Mouse (Mus musculus) hindbrain, embryonic 11.5 days (tissue): ENCODE results near the gene Vmp1. TPM values are rescaled to one million over a fixed set of nuclear protein-coding genes. Genes with fewer than 3 reads are reported as not detected.

Source experiments
- ATAC-seq: fragments of 200-750 bp; cut with Nextera tagmentation; 2 replicates; pipeline ENCODE4 v1.8.0; 2017; ENCODE audit warnings: mild to moderate bottlenecking, moderate TSS enrichment, moderate library complexity; ENCODE audit not compliant: low FRiP score
- DNase-seq: peaks from one replicate; pipeline ENCODE4 v3.0.0-alpha.2; 2015; ENCODE audit warnings: low spot score
- H3K27ac ChIP-seq: fragments of 300-500 bp; sonication (generic); 2 replicates; pipeline ENCODE4 v1.5.1; 2014; ENCODE audit warnings: mild to moderate bottlenecking, low read depth, low read length
- H3K27me3 ChIP-seq: fragments of 300-500 bp; sonication (generic); 2 replicates; pipeline ENCODE4 v1.6.1; 2014; ENCODE audit warnings: mild to moderate bottlenecking, low read length, moderate library complexity, mixed read lengths; ENCODE audit not compliant: control insufficient read depth, insufficient read depth
- H3K36me3 ChIP-seq: fragments of 300-500 bp; sonication (generic); 2 replicates; pipeline ENCODE4 v1.6.1; 2014; ENCODE audit warnings: mild to moderate bottlenecking, low read length, moderate library complexity, mixed read lengths; ENCODE audit not compliant: control insufficient read depth, insufficient read depth
- H3K4me1 ChIP-seq: fragments of 300-500 bp; sonication (generic); replicated peaks from 2 replicates; pipeline ENCODE4 v1.6.1; 2014; ENCODE audit warnings: low read length, mixed read lengths; ENCODE audit not compliant: control insufficient read depth, insufficient read depth
- H3K4me2 ChIP-seq: fragments of 300-500 bp; sonication (generic); replicated peaks from 2 replicates; pipeline ENCODE4 v1.6.1; 2014; ENCODE audit warnings: mild to moderate bottlenecking, low read depth, low read length
- H3K4me3 ChIP-seq: fragments of 300-500 bp; sonication (generic); 2 replicates; pipeline ENCODE4 v1.5.1; 2014; ENCODE audit warnings: low read depth, low read length
- H3K9ac ChIP-seq: fragments of 300-500 bp; sonication (generic); 2 replicates; pipeline ENCODE4 v1.6.1; 2014; ENCODE audit warnings: low read depth, low read length
- H3K9me3 ChIP-seq: fragments of 300-500 bp; sonication (generic); 2 replicates; pipeline ENCODE4 v1.6.1; 2016; ENCODE audit warnings: low read length; ENCODE audit not compliant: control insufficient read depth
- WGBS: fragments of 180-500 bp; shearing (Covaris S2); extraction: QIAGEN DNeasy Blood & Tissue Kit; methylation state at CpG from one replicate; pipeline ENCODE4 v1.1.7; 2014; 5-methylcytosine and 5-hydroxymethylcytosine counted together
- polyA plus RNA-seq: library from polyadenylated mRNA; unstranded; fragments of >200 nt; fragmentation: Nextera tagmentation; extraction: Ambion mirVana; gene quantifications from 2 replicates; pipeline ENCODE4 v1.2.1, GENCODE M21; 2014

The Vmp1 gene
- polyA plus RNA-seq, 1 experiment from 2014 or later, result 105 TPM

DNA sequence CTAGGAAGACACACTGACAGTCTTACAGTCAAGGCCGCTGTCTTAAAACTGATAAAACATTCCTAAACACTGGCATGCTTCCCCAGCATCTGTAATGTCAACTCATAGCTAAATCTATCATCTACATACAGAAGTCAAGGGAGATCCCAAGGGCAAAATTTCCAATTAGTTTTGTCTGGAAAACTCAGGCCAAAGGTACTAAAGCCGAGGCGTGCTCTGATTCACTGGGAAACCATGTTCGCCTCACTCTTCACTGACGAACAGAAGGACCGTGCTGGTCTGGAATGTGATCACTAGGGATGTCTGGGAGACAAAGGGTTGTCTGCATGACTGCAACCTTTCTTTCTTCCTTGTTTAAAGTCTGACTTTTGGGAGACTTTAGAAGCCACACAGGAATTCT lies 33.0 kb downstream of the Vmp1 start:
- no peaks in the 10 kb centered on the region for H3K27me3 ChIP-seq
- no peak overlapping the region for H3K27ac ChIP-seq
- WGBS, result 42% methylated on average over 6 of the region's 6 CpGs
- H3K9me3 ChIP-seq, result no peaks in the 10 kb centered on the region
- no peak overlapping the region for H3K9ac ChIP-seq
- H3K36me3 ChIP-seq, result no peaks in the 10 kb centered on the region
- H3K4me2 ChIP-seq, result no peak overlapping the region
- H3K4me1 ChIP-seq, result no peaks in the 10 kb centered on the region
- no peak for ATAC-seq
- DNase-seq, result no peak
- no peak overlapping the region for H3K4me3 ChIP-seq

DNA sequence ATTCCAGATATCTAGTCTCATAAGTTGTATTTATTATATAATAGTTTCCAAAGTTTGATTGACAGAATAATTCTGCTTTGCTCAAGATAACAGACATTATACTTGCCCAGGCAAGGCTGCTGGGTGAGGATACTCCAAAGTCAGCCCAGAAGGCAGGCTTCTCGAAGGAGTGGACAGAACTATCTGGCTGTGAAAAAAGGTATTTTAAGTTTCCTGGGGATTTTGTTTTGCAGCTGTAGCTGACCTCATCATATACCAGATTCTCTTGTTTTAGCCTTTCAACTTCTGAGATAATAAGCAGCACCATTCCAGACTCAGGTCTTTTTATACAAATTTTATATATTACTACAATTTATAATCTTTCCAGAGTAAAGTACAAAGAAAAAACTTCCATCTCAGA lies 34.1 kb downstream of the Vmp1 start:
- no peak overlapping the region for H3K27ac ChIP-seq
- H3K4me2 ChIP-seq, result no peak overlapping the region
- no peaks in the 10 kb centered on the region for H3K9me3 ChIP-seq
- H3K36me3 ChIP-seq, result no peaks in the 10 kb centered on the region
- ATAC-seq (no peak), DNase-seq (no peak)
- no peak overlapping the region for H3K9ac ChIP-seq
- no peak overlapping the region for H3K4me3 ChIP-seq
- no peaks in the 10 kb centered on the region for H3K4me1 ChIP-seq
- no peaks in the 10 kb centered on the region for H3K27me3 ChIP-seq
- WGBS, result 89% methylated on average over 1 of the region's 1 CpGs

DNA sequence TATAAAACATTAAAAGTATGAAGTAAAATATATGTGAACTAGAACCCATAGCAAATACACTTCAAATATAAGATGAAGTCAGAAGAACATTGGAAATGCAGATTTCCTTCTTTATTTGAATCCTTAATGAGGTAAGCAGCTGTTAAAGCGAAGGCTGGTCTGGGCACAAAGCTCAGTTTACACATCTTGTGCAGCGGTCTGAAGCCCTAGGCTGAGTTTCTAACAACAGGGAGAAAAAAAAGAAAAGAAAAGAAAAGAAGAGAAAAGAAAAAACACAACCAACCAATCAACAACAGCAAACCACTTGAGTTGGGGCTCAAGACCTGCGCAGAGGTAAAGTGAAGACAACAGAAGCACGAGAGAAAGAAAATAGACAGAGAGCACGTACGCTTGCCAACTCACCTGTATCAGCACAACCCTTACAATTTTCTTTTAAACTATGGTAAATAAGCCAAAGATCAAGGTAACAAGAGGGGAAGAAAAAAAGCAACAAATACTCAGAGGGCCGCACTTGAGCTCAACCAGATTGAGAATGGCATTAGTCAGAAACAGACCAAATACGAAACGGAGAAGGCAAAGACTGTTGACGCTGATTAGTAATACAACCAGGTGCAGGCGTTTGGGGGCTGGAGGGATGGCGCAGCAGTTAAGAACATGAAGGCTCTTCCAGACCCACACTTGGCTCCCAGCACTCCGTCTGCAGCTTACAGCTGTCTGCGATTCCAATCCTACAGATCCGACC lies 35.8 kb downstream of the Vmp1 start:
- Histone ChIP-seq H3K36me3 (no peaks in the 10 kb centered on the region), H3K27me3 (no peaks in the 10 kb centered on the region), H3K9me3 (no peaks in the 10 kb centered on the region), H3K9ac (no peak overlapping the region), H3K4me1 (no peaks in the 10 kb centered on the region), H3K27ac (no peak overlapping the region), H3K4me2 (no peak overlapping the region), H3K4me3 (no peak overlapping the region)
- DNase-seq (no peak), ATAC-seq (no peak)
- 80% methylated on average over 15 of the region's 15 CpGs for WGBS

DNA sequence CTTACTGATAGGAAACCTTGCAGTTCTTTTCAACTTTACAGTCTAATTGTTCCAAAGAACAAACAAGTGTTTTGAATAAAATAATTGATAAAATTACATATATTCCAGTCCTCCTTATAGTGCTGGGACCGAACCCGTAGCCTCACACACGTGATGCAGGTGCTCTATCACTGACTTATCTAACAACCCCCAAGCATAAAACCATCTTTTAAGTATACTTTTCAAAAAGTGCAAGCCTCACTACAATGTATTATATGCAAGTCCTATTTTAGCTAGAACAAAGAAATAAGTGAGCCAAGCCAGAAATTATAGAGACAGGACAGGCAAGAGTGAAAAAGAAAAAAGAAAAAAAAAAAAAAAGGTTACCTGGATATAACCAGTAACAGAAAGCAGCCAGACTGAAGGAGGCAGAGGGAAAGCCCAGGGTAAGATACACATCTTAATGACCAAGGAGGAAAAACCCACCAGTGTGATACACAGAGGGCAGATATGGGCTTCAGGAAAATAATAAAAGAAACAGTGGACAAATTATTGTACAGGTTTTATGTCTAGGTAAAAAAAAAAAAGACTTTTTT lies 36.7 kb downstream of the Vmp1 start:
- no peak overlapping the region for H3K9ac ChIP-seq
- no peak for DNase-seq
- H3K9me3 ChIP-seq, result no peaks in the 10 kb centered on the region
- no peaks in the 10 kb centered on the region for H3K4me1 ChIP-seq
- no peaks in the 10 kb centered on the region for H3K36me3 ChIP-seq
- no peak for ATAC-seq
- H3K27ac ChIP-seq, result no peak overlapping the region
- no peak overlapping the region for H3K4me3 ChIP-seq
- no peak overlapping the region for H3K4me2 ChIP-seq
- WGBS, result 91% methylated on average over 3 of the region's 3 CpGs
- no peaks in the 10 kb centered on the region for H3K27me3 ChIP-seq

DNA sequence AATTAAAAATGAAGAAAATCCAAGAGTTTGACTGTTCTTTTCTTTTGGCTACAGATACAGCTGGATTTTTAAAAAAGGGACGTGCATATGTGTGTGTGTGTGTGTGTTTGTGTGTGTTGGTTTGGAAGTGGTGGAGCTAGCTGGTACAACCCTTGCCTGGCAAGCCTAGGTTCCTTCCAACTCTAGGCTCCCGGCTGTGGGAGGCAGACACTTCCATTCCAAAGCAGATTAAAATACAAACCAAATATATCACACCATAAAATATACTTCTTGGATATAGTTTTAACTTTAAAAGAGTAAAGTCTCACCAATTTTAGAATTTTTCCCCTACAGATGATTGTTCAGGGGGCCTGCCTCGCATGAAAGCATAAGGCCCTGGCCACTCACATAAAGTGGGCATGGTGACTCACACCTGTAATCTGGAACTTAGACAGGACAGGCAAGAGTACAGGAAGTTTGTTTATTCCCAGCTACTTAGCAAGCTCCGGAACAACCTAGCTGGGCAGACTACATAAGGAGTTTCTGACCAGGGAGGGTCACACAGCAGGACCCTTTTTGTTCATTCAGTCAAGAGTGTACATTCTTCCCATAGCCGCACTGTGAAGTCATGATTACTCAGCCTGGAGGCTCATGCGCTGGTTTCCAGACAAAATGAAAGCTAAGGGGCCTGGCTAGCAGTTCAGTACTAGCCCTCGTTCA lies 37.4 kb downstream of the Vmp1 start:
- peak; percentile 19 for DNase-seq
- no peaks in the 10 kb centered on the region for H3K9me3 ChIP-seq
- no peak for ATAC-seq
- no peaks in the 10 kb centered on the region for H3K4me1 ChIP-seq
- no peak overlapping the region for H3K4me3 ChIP-seq
- H3K4me2 ChIP-seq, result no peak overlapping the region
- H3K27ac ChIP-seq, result no peak overlapping the region
- no peak overlapping the region for H3K9ac ChIP-seq
- H3K27me3 ChIP-seq, result no peaks in the 10 kb centered on the region
- H3K36me3 ChIP-seq, result no peaks in the 10 kb centered on the region
- WGBS, result 64% methylated on average over 7 of the region's 7 CpGs

DNA sequence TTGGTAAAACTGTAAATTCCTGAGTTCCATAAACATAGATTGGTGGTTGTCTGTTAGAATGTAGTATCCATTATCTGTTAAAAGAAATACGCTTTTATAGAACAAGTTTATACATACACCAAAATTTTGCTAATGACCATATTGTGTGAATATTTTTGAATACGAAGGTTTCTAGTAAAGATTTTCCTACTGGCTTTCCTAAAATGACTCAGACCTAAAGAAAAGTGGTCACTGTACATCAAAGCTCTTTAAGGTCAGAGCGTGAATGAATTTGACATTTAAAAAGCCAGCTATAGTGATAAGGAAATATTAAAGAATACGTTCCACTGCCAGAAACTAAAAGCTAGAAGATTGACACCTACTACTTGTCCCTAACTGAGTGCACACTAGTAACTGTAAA lies 39.1 kb downstream of the Vmp1 start:
- ATAC-seq, result no peak
- WGBS, result 96% methylated on average over 4 of the region's 4 CpGs
- Histone ChIP-seq H3K4me1 (no peaks in the 10 kb centered on the region), H3K4me2 (no peak overlapping the region), H3K4me3 (no peak overlapping the region), H3K9ac (no peak overlapping the region), H3K27ac (no peak overlapping the region), H3K27me3 (no peaks in the 10 kb centered on the region), H3K9me3 (no peaks in the 10 kb centered on the region), H3K36me3 (no peaks in the 10 kb centered on the region)
- DNase-seq, result no peak

DNA sequence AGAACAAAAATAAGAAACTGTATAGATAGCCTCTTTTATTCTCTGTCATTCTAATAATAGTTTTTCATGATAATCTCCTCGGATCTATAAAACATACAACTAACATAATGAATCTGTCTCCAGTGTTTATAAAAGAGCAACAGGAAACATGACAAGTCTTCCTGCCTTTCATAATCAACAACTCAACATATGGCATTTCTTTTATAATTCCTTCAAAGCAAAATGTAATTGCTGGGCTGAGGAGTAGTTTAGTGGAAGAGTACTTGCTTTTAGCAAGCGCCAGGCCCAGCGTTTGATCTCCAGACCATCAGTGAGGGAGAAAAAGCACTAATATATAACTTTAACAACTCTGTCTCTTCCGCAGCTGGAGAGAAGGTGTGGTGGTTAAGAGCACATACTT lies 41.9 kb downstream of the Vmp1 start:
- ATAC-seq, result no peak
- Histone ChIP-seq H3K27me3 (no peaks in the 10 kb centered on the region), H3K27ac (no peak overlapping the region), H3K4me1 (no peaks in the 10 kb centered on the region), H3K4me2 (no peak overlapping the region), H3K9me3 (no peaks in the 10 kb centered on the region), H3K36me3 (no peaks in the 10 kb centered on the region), H3K9ac (no peak overlapping the region), H3K4me3 (no peak overlapping the region)
- 92% methylated on average over 4 of the region's 4 CpGs for WGBS
- DNase-seq, result no peak

DNA sequence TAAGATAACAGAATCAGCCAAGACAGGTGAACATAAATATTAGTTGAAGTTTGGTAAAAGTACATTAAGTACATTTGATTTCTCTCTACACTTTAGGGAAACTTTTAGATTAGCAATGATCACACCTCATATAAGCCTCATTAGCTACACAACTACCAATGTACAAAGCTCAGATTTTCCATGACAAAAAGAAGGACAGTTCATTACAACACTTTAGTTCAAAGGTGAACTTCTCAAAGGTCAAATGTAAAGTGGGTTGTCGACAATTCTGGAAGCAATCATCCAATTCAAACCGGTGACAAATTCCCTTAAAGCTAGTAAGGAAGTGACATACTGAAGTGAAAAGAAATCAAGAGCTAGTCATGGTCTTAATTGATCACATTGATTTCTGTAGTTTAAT lies 45.9 kb downstream of the Vmp1 start:
- WGBS, result 82% methylated on average over 2 of the region's 2 CpGs
- DNase-seq, result no peak
- H3K27ac ChIP-seq, result no peak overlapping the region

DNA sequence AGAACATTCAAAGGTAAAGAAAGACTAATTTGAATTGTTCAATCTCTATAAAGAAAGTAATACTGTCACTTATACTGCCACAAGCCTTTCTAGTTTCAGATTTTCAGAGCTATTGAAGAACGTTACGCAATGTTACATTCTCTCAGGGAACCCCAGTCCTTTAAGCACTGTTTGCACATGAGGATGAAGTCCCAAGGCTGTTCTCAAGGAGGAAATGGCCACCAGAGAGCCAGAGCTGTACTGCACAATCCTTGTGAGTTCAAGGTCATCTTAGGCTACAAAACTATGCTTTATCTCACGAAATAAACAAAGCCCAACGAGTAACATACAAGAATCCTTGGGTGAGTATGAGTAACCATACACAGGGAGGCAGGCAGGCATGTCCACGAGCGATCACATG lies 49.2 kb downstream of the Vmp1 start:
- Histone ChIP-seq H3K9me3 (no peaks in the 10 kb centered on the region), H3K27me3 (no peaks in the 10 kb centered on the region), H3K4me1 (no peaks in the 10 kb centered on the region), H3K27ac (no peak overlapping the region), H3K36me3 (no peaks in the 10 kb centered on the region; the same call in 1 of the 2 replicates), H3K9ac (no peak overlapping the region), H3K4me2 (no peak overlapping the region), H3K4me3 (no peak overlapping the region)
- ATAC-seq (no peak), DNase-seq (no peak)
- WGBS, result 95% methylated on average over 6 of the region's 6 CpGs

More for the DNA sequence above, 45.9 kb downstream of the Vmp1 start:
- ATAC-seq, result no peak
- Histone ChIP-seq H3K27me3 (no peaks in the 10 kb centered on the region), H3K4me1 (no peaks in the 10 kb centered on the region), H3K4me2 (no peak overlapping the region), H3K4me3 (no peak overlapping the region), H3K36me3 (no peaks in the 10 kb centered on the region; the same call in 1 of the 2 replicates), H3K9ac (no peak overlapping the region), H3K9me3 (no peaks in the 10 kb centered on the region)
